Mouse (Mus musculus) lung, adult 2 months (tissue): ENCODE measurements around the gene Arhgap23. TPM values are rescaled to one million over a fixed set of nuclear protein-coding genes. Genes with fewer than 3 reads are reported as not detected.

Source experiments
- DNase-seq: peaks from one replicate; pipeline ENCODE4 v3.0.0; 2022
- H3K4me1 ChIP-seq: fragments of 200-500 bp; 2 replicates; pipeline ENCODE4 v1.6.1; 2011; ENCODE audit warnings: low read length; ENCODE audit not compliant: control insufficient read depth, insufficient read depth
- H3K4me3 ChIP-seq: fragments of 200-500 bp; replicated peaks from 2 replicates; pipeline ENCODE3; 2011; ENCODE audit warnings: low read depth, mild to moderate bottlenecking, control low read depth, low read length; ENCODE audit errors: extremely low read depth
- CTCF ChIP-seq: fragments of 200-500 bp; IDR thresholded peaks from 2 replicates; pipeline ENCODE4 v1.5.1; 2011; ENCODE audit warnings: mild to moderate bottlenecking, low read length, control low read depth; ENCODE audit not compliant: insufficient read depth
- POLR2A ChIP-seq: fragments of 200-500 bp; IDR thresholded peaks from 2 replicates; pipeline ENCODE4 v1.6.1; 2011; ENCODE audit warnings: low read depth, mild to moderate bottlenecking, control low read depth, low read length, borderline replicate concordance; ENCODE audit errors: extremely low read depth
- WGBS: fragments of 180-500 bp; shearing (Covaris S2); methylation state at CpG from one replicate; pipeline ENCODE4 v1.1.7; 2018; 5-methylcytosine and 5-hydroxymethylcytosine counted together
- polyA plus RNA-seq: library from polyadenylated mRNA; depleted of rRNA; stranded (reverse); fragments of >200 nt; gene quantifications from 2 replicates; pipeline ENCODE4 v1.2.3, GENCODE M21; 2012

Gene Arhgap23
- polyA plus RNA-seq, 1 experiment, result 74.3 TPM

- DNase-seq, result no peak
- 50% methylated on average over 9 of the region's 9 CpGs for WGBS
These were observed 109.0 kb downstream of the Arhgap23 start for GRCm38 (mm10) chr11:97524306-97524705.

GRCm38 (mm10) chr11:97525313-97525712, 110.0 kb downstream of the Arhgap23 start:
- WGBS, result 84% methylated on average over 6 of the region's 6 CpGs
- H3K4me1 ChIP-seq, result no peaks in the 10 kb centered on the region
- TF ChIP-seq POLR2A (no peak), CTCF (no peak)
- DNase-seq, result no peak
- H3K4me3 ChIP-seq, result no peak overlapping the region

More at GRCm38 (mm10) chr11:97524306-97524705, 109.0 kb downstream of the Arhgap23 start:
- H3K4me3 ChIP-seq, result no peak overlapping the region
- H3K4me1 ChIP-seq, result no peaks in the 10 kb centered on the region
- no peak for TF ChIP-seq CTCF

GRCm38 (mm10) chr11:97528282-97528808, 113.0 kb downstream of the Arhgap23 start:
- 70% methylated on average over 18 of the region's 18 CpGs for WGBS
- TF ChIP-seq CTCF, result no peak
- TF ChIP-seq POLR2A, result no peak
- H3K4me3 ChIP-seq, result no peak overlapping the region
- H3K4me1 ChIP-seq, result peaks cover 3% of the 10 kb centered on the region; the same call in 1 of the 2 replicates
- no peak for DNase-seq

- no peak for TF ChIP-seq POLR2A
- no peak for TF ChIP-seq CTCF
- DNase-seq, result no peak
- Histone ChIP-seq H3K4me3 (no peak overlapping the region), H3K4me1 (peaks cover 3% of the 10 kb centered on the region; the same call in 1 of the 2 replicates)
- WGBS, result 83% methylated on average over 5 of the region's 6 CpGs
These were observed 114.7 kb downstream of the Arhgap23 start for GRCm38 (mm10) chr11:97530069-97530468.

- no peak for TF ChIP-seq POLR2A
- TF ChIP-seq CTCF, result no peak
- DNase-seq, result no peak
- 53% methylated on average over 5 of the region's 5 CpGs for WGBS
These were observed 115.6 kb downstream of the Arhgap23 start for GRCm38 (mm10) chr11:97530961-97531360.

GRCm38 (mm10) chr11:97531381-97532260, 116.3 kb downstream of the Arhgap23 start:
- H3K4me3 ChIP-seq, result peak overlapping the region; percentile 71
- DNase-seq, result peak; percentile 87
- TF ChIP-seq POLR2A (no peak), CTCF (peak; percentile 84)
- 6% methylated on average over 46 of the region's 46 CpGs for WGBS
- H3K4me1 ChIP-seq, result peaks cover 3% of the 10 kb centered on the region; the same call in 1 of the 2 replicates

More at GRCm38 (mm10) chr11:97530961-97531360, 115.6 kb downstream of the Arhgap23 start:
- Histone ChIP-seq H3K4me3 (no peak overlapping the region), H3K4me1 (peaks cover 3% of the 10 kb centered on the region; the same call in 1 of the 2 replicates)

- Histone ChIP-seq H3K4me1 (peaks cover 6% of the 10 kb centered on the region; the same call in 1 of the 2 replicates), H3K4me3 (no peak overlapping the region)
- no peak for DNase-seq
- TF ChIP-seq CTCF, result no peak
- TF ChIP-seq POLR2A, result no peak
- 19% methylated on average over 8 of the region's 8 CpGs for WGBS
These were observed 117.0 kb downstream of the Arhgap23 start for GRCm38 (mm10) chr11:97532354-97532753.

- TF ChIP-seq POLR2A (no peak), CTCF (no peak)
- no peak for DNase-seq
- H3K4me1 ChIP-seq, result peaks cover 6% of the 10 kb centered on the region; the same call in 1 of the 2 replicates
- 12% methylated on average over 20 of the region's 20 CpGs for WGBS
- H3K4me3 ChIP-seq, result no peak overlapping the region
These were observed 117.7 kb downstream of the Arhgap23 start for GRCm38 (mm10) chr11:97532950-97533582.

GRCm38 (mm10) chr11:97533653-97534052, 118.3 kb downstream of the Arhgap23 start:
- TF ChIP-seq CTCF (no peak), POLR2A (no peak)
- WGBS, result 31% methylated on average over 7 of the region's 7 CpGs
- H3K4me1 ChIP-seq, result peaks cover 6% of the 10 kb centered on the region; the same call in 1 of the 2 replicates
- H3K4me3 ChIP-seq, result no peak overlapping the region
- DNase-seq, result no peak
